ENCODE assay signal across 8 mouse cellular contexts in genomic region chr17:24206451-24207351, GRCm38 (mm10). TPM values are rescaled to one million over a fixed set of nuclear protein-coding genes. Genes with fewer than 3 reads are reported as not detected.
DNase-seq lines count a peak whose midpoint lies in the region; TF ChIP-seq lines count a peak whose summit lies in the region.

No protein-coding gene starts in this region.

- no peaks in the 10 kb centered on the region for H3K36me3 ChIP-seq in ES-Bruce4 (ENCODE audit: control insufficient read depth, insufficient read depth, low read length, poor library complexity, severe bottlenecking)
- peaks cover 43% of the 10 kb centered on the region for H3K36me3 ChIP-seq in erythroblast, embryonic 14.5 days (ENCODE audit: control insufficient read depth)
- no peaks in the 10 kb centered on the region for H3K36me3 ChIP-seq in hindbrain, embryonic 10.5 days

- no peak for TF ChIP-seq POLR2A in ES-Bruce4 (IDR thresholded peaks at IDR 0.05; ENCODE audit: insufficient read depth, low read length)
- no peak for TF ChIP-seq POLR2A in bone marrow macrophage, adult 2 months (IDR thresholded peaks at IDR 0.05; ENCODE audit: borderline replicate concordance, low read depth, low read length)

- peak; percentile 11 for TF ChIP-seq CTCF in ES-Bruce4 (IDR thresholded peaks at IDR 0.05; ENCODE audit: low read depth, low read length)
- TF ChIP-seq CTCF in bone marrow macrophage, adult 2 months (IDR thresholded peaks at IDR 0.05; ENCODE audit: low read depth, low read length): no peak

- H3K9ac ChIP-seq in ES-Bruce4 (ENCODE audit: low read depth, poor library complexity, severe bottlenecking): peak overlapping the region; percentile 77; the same call in 1 of the 2 replicates

- TF ChIP-seq EP300 in ES-Bruce4 (IDR thresholded peaks at IDR 0.05; ENCODE audit: insufficient read depth, low read depth, low read length): 0 out of 2 replicates have a peak, but pooled peaks have one; percentile 35

- H3K4me3 ChIP-seq in ES-Bruce4 (ENCODE audit: low read depth, low read length): peak overlapping the region; percentile 41
- H3K4me3 ChIP-seq in bone marrow macrophage, adult 2 months (ENCODE audit: insufficient read depth, low read length): peak overlapping the region; percentile 80
- peak overlapping the region; percentile 78 for H3K4me3 ChIP-seq in erythroblast, embryonic 14.5 days (replicated peaks)
- H3K4me3 ChIP-seq in hindbrain, embryonic 10.5 days: peak overlapping the region; percentile 79

- 5% methylated on average over 62 of the region's 62 CpGs for WGBS in hindbrain, embryonic 10.5 days

- no peaks in the 10 kb centered on the region for H3K9me3 ChIP-seq in ES-Bruce4 (replicated peaks; ENCODE audit: control insufficient read depth, insufficient read depth, low read length, poor library complexity, severe bottlenecking)
- H3K9me3 ChIP-seq in erythroblast, embryonic 14.5 days (ENCODE audit: control insufficient read depth, low read length): no peaks in the 10 kb centered on the region
- no peaks in the 10 kb centered on the region for H3K9me3 ChIP-seq in hindbrain, embryonic 10.5 days

- H3K27ac ChIP-seq in ES-Bruce4 (ENCODE audit: insufficient read depth, low read length): no peak overlapping the region
- H3K27ac ChIP-seq in bone marrow macrophage, adult 2 months (ENCODE audit: insufficient read depth, low read depth, low read length): no peak overlapping the region
- H3K27ac ChIP-seq in hindbrain, embryonic 10.5 days: peak overlapping the region; percentile 88

- peak; percentile 67 for DNase-seq in hindbrain, embryonic 10.5 days (ENCODE audit: low spot score)
- peak; percentile 63 to 70 for DNase-seq in layer of hippocampus, postnatal 25 days (ENCODE audit: extremely low spot score in 1 of 2, low spot score in 1 of 2)
- DNase-seq in lung, postnatal 10 days: peak; percentile 68
- DNase-seq in right cerebral cortex, postnatal 10 days (ENCODE audit: low spot score in 2 of 2): peak; percentile 89 to 91
- no peak for DNase-seq in urinary bladder, postnatal 25 days (ENCODE audit: low spot score)

- H3K4me1 ChIP-seq in ES-Bruce4 (ENCODE audit: control insufficient read depth, insufficient read depth, low read length): peaks cover 5% of the 10 kb centered on the region
- peaks cover 19% of the 10 kb centered on the region for H3K4me1 ChIP-seq in bone marrow macrophage, adult 2 months (ENCODE audit: control insufficient read depth, insufficient read depth, low read length)
- peaks cover 100% of the 10 kb centered on the region for H3K4me1 ChIP-seq in erythroblast, embryonic 14.5 days (ENCODE audit: control insufficient read depth)
- H3K4me1 ChIP-seq in hindbrain, embryonic 10.5 days (replicated peaks): peaks cover 89% of the 10 kb centered on the region

- no peaks in the 10 kb centered on the region for H3K27me3 ChIP-seq in ES-Bruce4 (ENCODE audit: control insufficient read depth, insufficient read depth, low read length, poor library complexity, severe bottlenecking)
- H3K27me3 ChIP-seq in erythroblast, embryonic 14.5 days (ENCODE audit: control insufficient read depth): peaks cover 4% of the 10 kb centered on the region
- H3K27me3 ChIP-seq in hindbrain, embryonic 10.5 days (ENCODE audit: insufficient read depth, poor library complexity, severe bottlenecking): peaks cover 48% of the 10 kb centered on the region

RNA-seq across cellular contexts. Expression of gene Tbc1d24, which starts 1.3 kb away (rescaled TPM):
- 14.4 and 16.6 TPM in 2 replicates for polyA plus RNA-seq in ES-Bruce4 (2011; ENCODE audit: insufficient read depth, insufficient read length, low read depth, missing spikeins)
- polyA plus RNA-seq in bone marrow macrophage, adult 2 months (2012; ENCODE audit: insufficient read depth, insufficient read length, missing spikeins): 23.0 and 24.0 TPM in 2 replicates
- polyA plus RNA-seq in erythroblast, embryonic 14.5 days (2012): 0.44 and 0.61 TPM in 2 replicates
- 6.0 and 6.4 TPM in 2 replicates for polyA plus RNA-seq in hindbrain, embryonic 10.5 days (2016; fragmentation: Nextera tagmentation; extraction: Ambion mirVana)
- 10 to 100 TPM; 60.1 to 64.2 TPM for total RNA-seq in layer of hippocampus, postnatal 25 days (2021)

RNA-seq across cellular contexts. Expression of gene Ntn3, which starts 2.6 kb away (rescaled TPM):
- polyA plus RNA-seq in ES-Bruce4 (2011; ENCODE audit: insufficient read depth, insufficient read length, low read depth, missing spikeins): 0.88 and 0.96 TPM in 2 replicates
- polyA plus RNA-seq in bone marrow macrophage, adult 2 months (2012; ENCODE audit: insufficient read depth, insufficient read length, missing spikeins): 0.47 TPM in 1 of 2 replicates, not detected in the other
- polyA plus RNA-seq in erythroblast, embryonic 14.5 days (2012): 0.36 and 0.47 TPM in 2 replicates
- 4.8 and 7.3 TPM in 2 replicates for polyA plus RNA-seq in hindbrain, embryonic 10.5 days (2016; fragmentation: Nextera tagmentation; extraction: Ambion mirVana)
- total RNA-seq in layer of hippocampus, postnatal 25 days (2021): 10 to 100 TPM; 10.8 to 11.0 TPM

RNA-seq across cellular contexts. Expression of gene Tedc2, which starts 13.9 kb away (rescaled TPM):
- polyA plus RNA-seq in ES-Bruce4 (2011; ENCODE audit: insufficient read depth, insufficient read length, low read depth, missing spikeins): 21.0 and 24.5 TPM in 2 replicates
- 7.7 and 8.5 TPM in 2 replicates for polyA plus RNA-seq in bone marrow macrophage, adult 2 months (2012; ENCODE audit: insufficient read depth, insufficient read length, missing spikeins)
- polyA plus RNA-seq in erythroblast, embryonic 14.5 days (2012): 5.8 and 7.7 TPM in 2 replicates
- polyA plus RNA-seq in hindbrain, embryonic 10.5 days (2016; fragmentation: Nextera tagmentation; extraction: Ambion mirVana): 19.3 and 22.4 TPM in 2 replicates
- 10 to 100 TPM in 1 of 2 experiments, 1 to 10 TPM in 1; 8.4 to 10.0 TPM for total RNA-seq in layer of hippocampus, postnatal 25 days (2021)

RNA-seq across cellular contexts. Expression of gene Atp6v0c, which starts 37.2 kb away (rescaled TPM):
- 254 and 307 TPM in 2 replicates for polyA plus RNA-seq in ES-Bruce4 (2011; ENCODE audit: insufficient read depth, insufficient read length, low read depth, missing spikeins)
- polyA plus RNA-seq in bone marrow macrophage, adult 2 months (2012; ENCODE audit: insufficient read depth, insufficient read length, missing spikeins): 1,159 and 1,346 TPM in 2 replicates
- polyA plus RNA-seq in erythroblast, embryonic 14.5 days (2012): 65.8 and 80.2 TPM in 2 replicates
- 488 and 579 TPM in 2 replicates for polyA plus RNA-seq in hindbrain, embryonic 10.5 days (2016; fragmentation: Nextera tagmentation; extraction: Ambion mirVana)
- 1,000 to 10,000 TPM; 1,231 to 1,342 TPM for total RNA-seq in layer of hippocampus, postnatal 25 days (2021)

RNA-seq across cellular contexts. Expression of gene Amdhd2, which starts 43.1 kb away (rescaled TPM):
- 25.3 and 30.4 TPM in 2 replicates for polyA plus RNA-seq in ES-Bruce4 (2011; ENCODE audit: insufficient read depth, insufficient read length, low read depth, missing spikeins)
- 89.6 and 118 TPM in 2 replicates for polyA plus RNA-seq in bone marrow macrophage, adult 2 months (2012; ENCODE audit: insufficient read depth, insufficient read length, missing spikeins)
- polyA plus RNA-seq in erythroblast, embryonic 14.5 days (2012): 7.0 and 9.1 TPM in 2 replicates
- 42.9 and 50.0 TPM in 2 replicates for polyA plus RNA-seq in hindbrain, embryonic 10.5 days (2016; fragmentation: Nextera tagmentation; extraction: Ambion mirVana)
- 10 to 100 TPM; 36.3 to 38.4 TPM for total RNA-seq in layer of hippocampus, postnatal 25 days (2021)
